In the genomic region with DNA sequence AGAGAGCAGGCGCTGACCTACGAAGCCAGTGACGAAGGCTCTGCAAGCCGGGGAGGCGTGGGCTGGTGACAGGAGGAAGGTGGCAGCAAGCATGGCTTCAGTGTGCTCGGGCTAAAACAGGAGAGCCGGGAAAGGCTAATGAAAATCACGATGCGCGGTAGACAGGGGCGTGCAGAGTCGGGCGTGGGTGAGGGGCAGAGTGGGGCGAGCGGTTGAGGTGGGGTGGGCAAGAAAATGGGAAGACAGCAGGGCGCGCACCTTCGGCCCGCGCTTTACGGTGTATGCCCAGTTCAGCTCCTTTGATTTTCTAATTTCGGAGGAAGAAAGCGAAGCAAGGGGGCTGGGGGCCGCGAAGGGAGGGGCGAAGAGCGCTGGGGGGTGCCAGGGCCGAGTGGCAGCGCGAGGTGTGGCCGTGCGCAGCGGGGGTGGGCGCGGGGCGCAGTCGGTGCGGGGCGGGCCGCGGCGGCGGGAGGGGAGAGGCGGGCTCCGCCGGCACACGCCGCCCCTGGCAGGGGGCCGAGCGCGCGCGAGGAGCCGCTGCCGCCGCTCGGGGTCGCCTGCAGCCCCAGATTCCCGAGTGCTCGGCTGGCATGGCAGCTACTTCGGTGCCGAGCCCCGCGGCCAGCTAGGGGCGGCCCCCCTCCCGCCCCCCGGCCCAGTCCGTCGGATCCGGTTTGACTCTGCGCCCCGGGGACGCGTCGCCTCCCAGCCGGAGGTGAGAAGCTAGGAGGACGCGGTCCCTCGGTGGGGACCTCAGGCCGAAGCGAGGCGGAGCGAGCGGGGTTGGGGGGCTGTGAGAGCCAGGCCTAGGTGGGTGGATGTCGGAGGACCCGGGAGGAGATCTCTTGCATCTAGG, we compare ENCODE assay signal across 8 mouse cellular contexts. TPM values are rescaled to one million over a fixed set of nuclear protein-coding genes. Genes with fewer than 3 reads are reported as not detected.
DNase-seq lines count a peak whose midpoint lies in the region; ATAC-seq lines count a peak whose summit lies in the region.

A gene (plus strand): TSS at position 58 of the 856 bp plus-strand sequence.

- H3K9me3 ChIP-seq in lung, embryonic 16.5 days (ENCODE audit: control insufficient read depth, low read length): no peaks in the 10 kb centered on the region
- no peaks in the 10 kb centered on the region for H3K9me3 ChIP-seq in heart, embryonic 14.5 days (ENCODE audit: control insufficient read depth, low read length)
- no peaks in the 10 kb centered on the region for H3K9me3 ChIP-seq in neural tube, embryonic 11.5 days (ENCODE audit: control insufficient read depth, low read length)

- H3K4me1 ChIP-seq in lung, embryonic 16.5 days (replicated peaks; ENCODE audit: control insufficient read depth, insufficient read depth, low read length): peaks cover 12% of the 10 kb centered on the region
- peaks cover 8 to 9% of the 10 kb centered on the region in 2 experiments; a peak in 3 of 4 replicates for H3K4me1 ChIP-seq in heart, embryonic 14.5 days (ENCODE audit: control insufficient read depth in 2 of 2, insufficient read depth in 2 of 2, low read length in 2 of 2)
- H3K4me1 ChIP-seq in neural tube, embryonic 11.5 days (ENCODE audit: control insufficient read depth, insufficient read depth, low read length): peaks cover 6% of the 10 kb centered on the region; the same call in 1 of the 2 replicates

- under 1% methylated on average over 84 of the region's 86 CpGs for WGBS in lung, embryonic 16.5 days
- under 1% methylated on average over 58 of the region's 86 CpGs for WGBS in heart, embryonic 14.5 days
- WGBS in neural tube, embryonic 11.5 days: under 1% methylated on average over 52 of the region's 86 CpGs

- peak; percentile 40 for ATAC-seq in lung, embryonic 16.5 days (ENCODE audit: low read depth)
- ATAC-seq in heart, embryonic 14.5 days (ENCODE audit: insufficient number of reproducible peaks, insufficient read depth, low FRiP score, low read depth): no peak
- 0 out of 2 replicates have a peak, but pooled peaks have one; percentile 27 for ATAC-seq in neural tube, embryonic 11.5 days (ENCODE audit: insufficient read depth, low FRiP score, low TSS enrichment)

- peak; percentile 37 for DNase-seq in adrenal gland, adult 2 months
- DNase-seq in adrenal gland, postnatal 25 days: no peak
- DNase-seq in lung, postnatal 36 days: no peak
- DNase-seq in left cerebral cortex, postnatal 10 days (ENCODE audit: extremely low spot score in 1 of 2, low spot score in 2 of 2): peak; percentile 31 to 79
- DNase-seq in neural tube, embryonic 11.5 days (ENCODE audit: low spot score): no peak
- DNase-seq in ovary, adult 18-20 months (ENCODE audit: low spot score): no peak

- H3K4me2 ChIP-seq in lung, embryonic 16.5 days (ENCODE audit: low read depth, low read length): peak within 1 kb of the TSS; percentile 100
- peak within 1 kb of the TSS; percentile 98 for H3K4me2 ChIP-seq in heart, embryonic 14.5 days (ENCODE audit: low read length)
- peak within 1 kb of the TSS; percentile 99 for H3K4me2 ChIP-seq in neural tube, embryonic 11.5 days (ENCODE audit: low read depth)

- H3K4me3 ChIP-seq in lung, embryonic 16.5 days (ENCODE audit: low read length): peak within 1 kb of the TSS; percentile 66
- peak within 1 kb of the TSS; percentile 44 to 56 for H3K4me3 ChIP-seq in heart, embryonic 14.5 days (ENCODE audit: control insufficient read depth in 1 of 2, insufficient read depth in 1 of 2, low read depth in 1 of 2, low read length in 2 of 2)
- H3K4me3 ChIP-seq in neural tube, embryonic 11.5 days (ENCODE audit: low read depth, low read length): peak within 1 kb of the TSS; percentile 47

- no peaks in the 10 kb centered on the region for H3K36me3 ChIP-seq in lung, embryonic 16.5 days (ENCODE audit: control insufficient read depth, insufficient read depth, low read length)
- no peaks in the 10 kb centered on the region for H3K36me3 ChIP-seq in heart, embryonic 14.5 days (ENCODE audit: control insufficient read depth, insufficient read depth, low read length)
- no peaks in the 10 kb centered on the region for H3K36me3 ChIP-seq in neural tube, embryonic 11.5 days (ENCODE audit: control insufficient read depth, insufficient read depth, low read length)

- no peak within 1 kb of the TSS for H3K27ac ChIP-seq in lung, embryonic 16.5 days (ENCODE audit: low read length)
- H3K27ac ChIP-seq in heart, embryonic 14.5 days (replicated peaks in 1 of 2; ENCODE audit: control insufficient read depth in 1 of 2, insufficient read depth in 1 of 2, low read depth in 2 of 2, low read length in 2 of 2): no peak within 1 kb of the TSS
- H3K27ac ChIP-seq in neural tube, embryonic 11.5 days (ENCODE audit: low read depth, low read length): no peak within 1 kb of the TSS

- peaks cover 39% of the 10 kb centered on the region for H3K27me3 ChIP-seq in lung, embryonic 16.5 days (ENCODE audit: control insufficient read depth, insufficient read depth, low read depth, low read length)
- H3K27me3 ChIP-seq in heart, embryonic 14.5 days (ENCODE audit: control insufficient read depth, insufficient read depth, low read length): peaks cover 60% of the 10 kb centered on the region
- H3K27me3 ChIP-seq in neural tube, embryonic 11.5 days (ENCODE audit: control insufficient read depth, insufficient read depth, low read length): peaks cover 47% of the 10 kb centered on the region

- peak within 1 kb of the TSS; percentile 70 for H3K9ac ChIP-seq in lung, embryonic 16.5 days (ENCODE audit: low read length)
- peak within 1 kb of the TSS; percentile 61 for H3K9ac ChIP-seq in heart, embryonic 14.5 days (ENCODE audit: low read length)
- peak within 1 kb of the TSS; percentile 53 for H3K9ac ChIP-seq in neural tube, embryonic 11.5 days (ENCODE audit: low read length)

- intact Hi-C loops in left cerebral cortex, postnatal 10 days (cut with DNase I): loop anchor here (5.0 kb wide), 1 partner anchor 35 kb away; no protein-coding TSS in a partner anchor

RNA-seq across cellular contexts. Expression of the gene that starts here (rescaled TPM):
- total RNA-seq in adrenal gland, adult 2 months (2021): under 1 TPM in 1 of 2 experiments, not detected in 1; 0.29 TPM
- polyA plus RNA-seq in adrenal gland, adult 2 months (2012; rRNA removed): 0.22 and 0.62 TPM in 2 replicates
- 1.00 TPM in 1 of 2 replicates, not detected in the other for total RNA-seq in adrenal gland, postnatal 25 days (2021)
- 3.1 and 4.0 TPM in 2 replicates for polyA plus RNA-seq in lung, embryonic 16.5 days (2015; fragmentation: Nextera tagmentation; extraction: Ambion mirVana)
- polyA plus RNA-seq in heart, embryonic 14.5 days (2014; fragmentation: Nextera tagmentation; extraction: Ambion mirVana): 0.19 and 0.57 TPM in 2 replicates
- total RNA-seq in left cerebral cortex, postnatal 10 days (2021): 10 to 100 TPM; 52.1 to 52.5 TPM
- polyA plus RNA-seq in neural tube, embryonic 11.5 days (2014; fragmentation: Nextera tagmentation; extraction: Ambion mirVana): 1.1 and 1.3 TPM in 2 replicates

Comparison
In these comparisons a context has a peak if more than half of its experiments do, and no peak if none do; other contexts are left out.
1. RNA of the gene that starts here (total RNA-seq): 52.1 to 52.5 TPM in left cerebral cortex, postnatal 10 days; 0.29 TPM in adrenal gland, adult 2 months and 1.00 TPM in adrenal gland, postnatal 25 days; every median in the first group is over 10 times any median in the second.
2. Peak in DNase-seq in adrenal gland, adult 2 months; RNA of the gene not detected or under 1 TPM.
3. DNase-seq: peak in left cerebral cortex, postnatal 10 days (2 of 2); none in adrenal gland, postnatal 25 days (single experiment), lung, postnatal 36 days (single experiment), neural tube, embryonic 11.5 days (single experiment) and ovary, adult 18-20 months (single experiment).
4. Peak in every context shown above with its lines, with median percentiles within 50 percentile points of each other: H3K4me2 ChIP-seq, H3K4me3 ChIP-seq and H3K9ac ChIP-seq.